Mouse (Mus musculus) frontal cortex, adult 2 months (tissue): ENCODE data around the gene Exoc6b. TPM values are rescaled to one million over a fixed set of nuclear protein-coding genes. Genes with fewer than 3 reads are reported as not detected.
A peak's percentile ranks its signal among the peaks of the same experiment; 100 is the strongest.
"Not testable (repeated sequence)": the region's sequence is repeated elsewhere in the genome, so short reads cannot be mapped to it uniquely, and the experiment has no call there.

Experiments
- DNase-seq, 2 experiments: peaks; one replicate each; pipeline ENCODE4 v3.0.0; 2022; ENCODE audit warnings: low spot score in 1 of 2; ENCODE audit errors: extremely low spot score in 1 of 2
- polyA plus RNA-seq: library from polyadenylated mRNA; depleted of rRNA; stranded (reverse); fragments of >200 nt; gene quantifications from 2 replicates; pipeline ENCODE4 v1.2.3, GENCODE M21; 2012; rRNA removed

Exoc6b gene
- 30.1 and 31.2 TPM in 2 replicates for polyA plus RNA-seq

DNA sequence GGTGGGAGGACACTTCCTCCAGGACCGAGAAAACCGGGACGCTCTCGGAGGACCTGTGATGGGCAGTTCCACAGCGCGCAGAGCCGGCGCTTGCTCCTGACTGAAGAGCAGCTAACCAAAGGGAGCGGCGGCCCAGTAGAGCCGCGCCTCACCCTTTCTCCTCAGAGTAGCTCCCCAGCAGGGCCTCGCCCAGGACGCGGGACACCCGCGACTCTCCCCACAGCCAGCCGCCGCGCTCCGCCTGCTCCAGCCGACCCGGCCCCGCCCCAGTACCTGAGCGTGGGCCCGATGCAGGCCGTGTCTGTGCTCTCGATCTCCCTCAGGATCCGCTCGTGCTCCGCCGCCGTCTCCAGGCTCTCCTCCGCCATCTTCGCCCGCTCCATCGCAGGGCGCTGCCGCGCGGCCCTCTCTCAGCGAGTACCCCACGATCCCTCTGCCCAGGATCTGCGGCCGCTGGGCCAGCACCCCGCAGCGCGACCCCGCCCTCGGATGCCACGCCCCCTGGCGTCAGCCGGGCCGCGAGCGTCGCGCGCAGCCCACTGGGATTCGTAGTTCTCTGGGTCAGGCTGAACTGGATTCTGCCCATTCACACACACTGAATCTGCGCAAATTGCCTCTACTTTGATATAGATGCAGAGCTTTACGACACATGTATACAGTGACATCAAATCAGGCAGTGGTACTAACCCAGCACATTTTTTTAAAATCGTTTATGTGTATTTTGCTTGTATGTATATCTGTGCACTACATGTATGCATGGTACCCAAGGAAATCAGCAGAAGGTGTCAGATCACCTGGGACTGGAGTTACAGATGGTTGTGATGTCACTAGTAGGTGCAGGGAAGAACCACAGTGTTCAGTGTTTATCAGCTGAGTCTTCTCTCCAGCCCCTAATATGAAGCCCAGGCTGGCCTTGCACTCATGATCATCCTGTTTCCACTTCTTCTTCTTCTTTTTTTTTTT is at the start of gene Exoc6b:
TSS of gene Exoc6b (minus strand) at position 491 of the 963 bp plus-strand sequence.
- peak; percentile 56 to 87 for DNase-seq

DNA sequence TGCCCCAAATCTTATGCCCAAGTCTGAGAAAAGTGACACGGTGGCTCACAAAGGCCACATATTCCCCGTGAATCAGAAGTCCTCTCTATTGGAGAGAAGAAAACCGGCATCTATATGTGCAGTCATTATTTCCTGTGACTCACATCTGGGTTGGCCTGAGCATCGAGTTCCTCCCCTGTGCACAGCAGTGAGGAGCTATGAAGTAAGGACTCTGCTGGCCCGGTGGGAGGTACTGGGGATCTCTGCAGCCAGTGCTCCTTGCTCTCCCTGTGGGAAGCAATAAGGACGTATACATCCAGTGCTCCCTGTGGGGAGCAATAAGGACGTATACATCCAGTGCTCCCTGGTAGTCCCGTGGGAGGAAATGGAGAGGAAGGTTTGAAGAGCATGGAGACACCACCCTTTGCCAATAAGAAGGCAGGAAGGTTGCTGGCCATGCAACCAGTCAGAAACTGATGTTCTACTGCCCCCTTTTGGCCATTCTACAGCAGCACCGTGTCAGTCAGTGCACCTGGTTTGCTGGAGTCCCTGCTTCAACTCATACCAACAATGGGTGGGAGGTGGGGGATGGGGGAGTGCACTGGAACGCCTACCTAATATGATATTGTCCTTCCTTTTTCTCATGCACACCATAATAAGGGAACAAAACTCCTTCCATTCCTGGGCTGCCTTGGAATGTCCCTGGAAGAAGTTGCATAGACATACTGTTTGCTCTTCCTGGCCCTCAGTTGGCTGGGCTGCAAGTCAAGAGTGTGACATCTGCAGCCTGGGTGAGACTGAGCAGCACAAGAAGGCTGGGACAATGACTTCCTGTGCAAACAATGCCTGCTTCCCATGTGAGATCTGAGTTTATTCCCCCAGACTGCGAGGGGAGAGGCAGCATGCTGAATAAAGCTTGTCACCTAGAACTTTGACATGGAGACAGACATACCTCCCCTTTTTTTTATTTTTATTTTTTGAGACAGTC is 48.5 kb upstream of the Exoc6b start:
- DNase-seq: peak; percentile 23 to 83

DNA sequence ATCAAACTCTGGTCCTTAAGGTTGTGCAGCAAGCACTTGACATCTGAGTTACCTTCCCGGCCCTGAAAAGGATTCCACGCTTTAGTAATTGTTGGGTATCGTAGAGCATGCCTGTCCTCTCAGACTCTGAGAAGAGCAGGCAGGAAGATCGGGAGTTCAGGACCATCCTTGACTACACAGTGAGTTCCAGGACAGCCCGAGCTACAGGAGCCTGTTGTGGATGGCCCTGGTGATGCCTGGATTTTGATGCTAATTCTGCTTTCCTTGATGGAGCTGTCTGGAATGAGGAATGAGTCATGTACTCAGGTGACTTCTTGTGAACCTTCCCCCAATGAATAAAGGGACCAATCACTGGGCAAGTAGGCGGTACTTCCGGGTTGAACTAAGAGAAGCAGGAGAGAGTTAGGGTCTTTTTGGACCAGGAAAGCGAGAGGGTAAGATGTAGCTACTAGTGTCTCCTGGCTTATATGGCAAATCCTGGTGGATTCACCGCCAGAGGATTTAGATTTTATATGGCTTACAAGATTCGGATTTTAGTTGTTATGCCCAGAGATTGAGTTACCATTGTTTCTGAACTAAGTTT is 35.8 kb upstream of the Exoc6b start:
- no peak for DNase-seq

DNA sequence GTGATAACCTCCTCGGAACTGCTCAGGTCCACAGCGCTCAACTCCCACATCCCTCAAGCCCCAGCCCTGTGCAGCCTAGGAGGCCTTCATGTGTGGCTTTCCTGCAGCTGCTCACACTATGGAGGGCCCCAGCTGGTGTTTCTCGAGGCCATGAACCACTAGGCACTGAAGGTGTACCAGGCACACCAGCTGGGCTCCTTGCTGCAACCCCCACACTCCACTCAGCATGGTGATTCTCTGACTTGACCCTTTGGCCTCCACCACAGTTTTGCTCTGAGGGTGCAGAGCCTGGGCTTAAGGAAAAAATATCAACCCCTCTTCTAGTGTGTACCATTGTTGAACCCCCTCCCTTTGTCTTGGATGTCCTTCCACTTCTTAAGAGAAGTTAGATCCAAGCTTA is 34.0 kb upstream of the Exoc6b start:
- no peak for DNase-seq

DNA sequence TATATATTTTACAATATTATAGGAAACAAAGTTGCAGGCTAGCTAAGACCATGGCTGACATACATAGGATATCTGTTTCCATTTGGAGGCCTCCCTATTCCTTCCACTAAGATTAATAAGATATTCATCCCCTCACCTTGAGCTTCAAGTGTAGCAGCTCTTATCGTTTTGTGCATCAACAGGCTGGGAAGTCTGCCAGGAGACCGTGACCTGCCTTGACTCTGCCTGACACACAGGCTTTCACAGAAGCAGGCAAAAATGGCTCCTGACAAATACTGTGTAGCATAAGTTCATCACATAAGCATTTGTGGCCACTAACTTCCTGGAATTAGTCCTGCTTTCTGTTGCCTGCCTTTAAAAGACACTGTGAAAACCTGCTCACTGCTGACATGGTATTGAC is 27.1 kb upstream of the Exoc6b start:
- no peak for DNase-seq

DNA sequence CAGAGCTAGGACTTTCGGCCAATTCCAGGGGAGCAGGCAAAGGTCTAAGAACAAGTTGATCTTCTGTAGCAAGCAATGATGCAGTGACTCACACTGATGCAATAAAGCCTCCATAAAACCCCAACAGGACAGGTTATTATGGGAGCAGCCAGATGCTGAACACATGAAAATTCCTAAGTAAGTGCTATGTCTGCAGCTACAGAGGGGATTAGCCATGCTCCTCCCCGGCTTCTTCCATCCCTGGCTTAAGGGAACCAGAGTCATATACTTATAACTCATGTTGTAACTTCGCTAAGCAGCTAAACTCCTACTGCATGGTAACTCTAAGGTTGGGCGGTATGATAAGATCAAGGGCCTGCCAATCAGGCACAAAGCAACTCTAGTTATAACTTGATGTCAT is 18.1 kb upstream of the Exoc6b start:
- no peak for DNase-seq

DNA sequence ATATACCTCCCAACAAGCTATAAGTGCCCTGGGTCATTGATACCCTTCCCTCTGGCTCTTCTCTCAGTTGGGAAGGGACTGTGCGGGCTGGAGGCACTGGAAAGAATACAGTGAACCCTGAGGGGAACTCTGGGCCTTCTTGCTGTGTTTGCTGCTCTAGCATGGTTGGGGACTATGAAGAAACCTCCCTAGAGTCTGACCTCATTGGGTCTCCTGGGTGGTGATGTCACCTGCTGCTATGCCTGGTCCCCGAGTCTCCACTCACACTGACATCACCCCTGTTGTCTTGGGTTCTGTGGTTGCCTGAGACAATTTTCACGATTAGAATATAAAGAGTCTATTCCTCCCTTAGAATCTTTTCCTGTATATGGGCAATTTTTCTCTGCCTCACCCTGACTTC is 17.3 kb upstream of the Exoc6b start:
- DNase-seq: no peak

DNA sequence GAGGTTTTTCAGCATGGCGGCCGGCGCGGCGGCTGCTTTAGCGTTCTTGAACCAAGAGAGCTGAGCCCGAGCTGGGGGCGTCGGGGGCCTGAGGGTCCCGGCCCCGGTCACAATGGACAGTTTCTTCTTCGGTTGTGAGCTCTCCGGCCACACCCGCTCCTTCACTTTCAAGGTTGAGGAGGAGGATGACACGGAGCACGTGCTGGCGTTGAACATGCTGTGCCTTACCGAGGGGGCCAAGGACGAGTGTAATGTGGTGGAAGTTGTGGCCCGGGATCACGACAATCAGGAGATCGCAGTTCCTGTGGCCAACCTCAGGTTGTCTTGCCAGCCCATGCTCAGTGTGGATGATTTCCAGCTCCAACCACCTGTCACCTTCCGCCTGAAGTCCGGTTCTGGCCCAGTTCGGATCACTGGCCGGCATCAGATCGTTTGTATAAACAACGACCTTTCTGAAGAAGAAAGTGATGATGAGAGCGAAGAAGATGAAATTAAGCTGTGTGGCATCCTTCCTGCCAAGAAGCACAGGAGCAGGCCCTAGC is 6.9 kb upstream of the Exoc6b start:
- not testable (repeated sequence) for DNase-seq

DNA sequence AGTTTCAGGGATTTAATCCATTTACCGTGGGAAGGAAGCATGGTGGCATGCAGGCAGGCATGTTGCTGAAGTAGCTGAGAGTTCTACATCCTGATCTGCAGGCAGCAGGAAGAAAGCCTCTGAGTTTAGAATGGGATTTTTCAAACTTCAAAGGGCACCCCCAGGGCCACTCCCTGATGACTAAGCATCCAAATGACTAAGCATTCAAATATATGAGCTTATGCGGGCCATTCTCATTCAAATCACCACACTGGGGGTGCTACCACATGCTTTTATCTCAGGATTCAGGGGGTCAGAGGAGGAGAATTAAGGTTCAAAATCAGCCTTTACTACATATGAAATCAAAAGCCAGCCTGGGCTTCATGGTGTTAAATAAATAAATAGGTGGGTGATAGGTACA is 5.7 kb upstream of the Exoc6b start:
- DNase-seq: no peak

DNA sequence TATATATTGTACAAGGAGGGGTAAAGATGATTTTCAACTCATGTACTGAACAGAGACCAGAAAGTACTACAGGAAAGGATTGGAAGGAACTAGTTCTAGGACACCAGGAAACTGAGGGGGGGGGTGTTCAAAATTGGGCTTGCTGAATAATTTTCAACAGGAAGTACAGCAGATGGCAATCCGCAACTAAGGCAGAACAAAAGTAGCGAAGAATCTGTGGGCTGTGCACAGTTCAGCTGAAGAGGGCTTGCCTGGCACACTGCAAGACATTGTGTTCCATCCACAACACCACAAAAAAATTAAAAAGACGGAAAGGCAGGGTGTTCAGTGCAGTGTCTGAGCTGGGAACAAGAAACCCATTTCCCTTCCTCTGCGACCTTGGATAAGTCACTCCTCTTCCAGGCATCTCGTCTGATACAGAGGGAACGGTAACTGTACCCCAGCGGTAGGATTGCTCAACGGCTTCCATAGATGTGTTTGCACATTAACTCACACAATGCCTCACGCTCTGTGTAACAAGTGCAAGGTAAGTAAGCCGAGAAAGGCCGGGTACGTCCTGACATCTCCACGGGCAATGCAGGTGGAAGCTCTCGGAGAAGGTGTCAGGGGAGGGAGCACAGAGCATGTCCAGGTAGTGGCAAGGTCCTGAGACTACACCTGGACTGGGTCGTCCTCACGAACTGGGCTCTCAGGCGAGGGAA is 841 bp downstream of the Exoc6b start:
- DNase-seq: peak in 1 of 2 experiments; percentile 54

DNA sequence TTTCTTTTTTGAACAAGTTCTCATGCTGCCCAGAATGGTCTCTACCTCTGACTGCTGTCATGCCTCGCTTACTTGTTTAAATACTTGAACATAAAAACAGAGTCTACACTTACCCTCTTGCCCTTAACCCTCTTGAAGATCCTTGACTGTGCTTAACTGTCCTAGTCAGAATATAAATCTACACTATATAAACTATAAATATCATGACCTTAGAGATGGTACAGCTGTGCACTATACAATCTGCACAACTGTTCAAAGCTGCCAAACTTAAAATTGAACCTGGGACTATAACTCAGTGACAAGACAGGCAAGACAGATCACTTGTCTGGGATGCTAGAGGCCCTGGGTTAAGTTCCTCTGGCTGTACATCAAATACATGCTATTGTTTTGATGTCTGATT is 11.7 kb downstream of the Exoc6b start:
- no peak for DNase-seq

DNA sequence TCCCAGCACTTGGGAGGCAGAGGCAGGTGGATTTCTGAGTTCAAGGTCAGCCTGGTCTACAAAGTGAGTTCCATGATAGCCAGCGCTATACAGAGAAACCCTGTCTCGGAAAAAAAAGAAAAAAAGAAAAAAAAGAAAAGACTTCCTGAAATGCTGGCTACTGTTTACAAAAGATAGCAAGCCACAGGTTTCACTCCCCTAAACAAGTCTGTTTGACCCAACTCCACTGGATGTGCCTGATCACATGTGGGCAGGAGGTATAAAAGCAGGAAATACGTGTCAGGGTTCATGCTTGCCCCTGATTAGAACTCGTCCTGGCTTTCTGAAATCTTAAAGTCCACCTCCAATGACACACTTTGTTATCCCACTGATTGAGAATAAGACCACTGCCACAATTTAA is 18.2 kb downstream of the Exoc6b start:
- no peak for DNase-seq

DNA sequence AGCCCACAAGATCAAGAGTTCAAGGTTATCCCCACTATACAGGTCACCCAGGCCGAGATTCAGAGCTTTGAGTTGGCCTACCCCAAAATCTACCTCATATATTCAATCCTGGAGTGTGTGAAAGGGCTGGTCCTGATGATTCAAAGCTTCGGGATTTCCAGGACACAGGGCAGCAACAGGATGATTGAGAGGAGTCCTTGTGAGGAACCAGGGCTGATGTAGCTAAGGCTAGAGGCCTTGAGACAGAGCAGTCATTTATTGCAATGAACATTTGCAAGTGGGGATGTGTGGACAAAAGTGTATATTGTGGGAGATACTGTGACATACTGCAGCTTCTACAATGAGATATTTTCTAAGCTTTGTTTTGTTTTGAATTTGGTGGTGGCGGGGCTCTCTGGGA is 22.8 kb downstream of the Exoc6b start:
- DNase-seq: no peak

DNA sequence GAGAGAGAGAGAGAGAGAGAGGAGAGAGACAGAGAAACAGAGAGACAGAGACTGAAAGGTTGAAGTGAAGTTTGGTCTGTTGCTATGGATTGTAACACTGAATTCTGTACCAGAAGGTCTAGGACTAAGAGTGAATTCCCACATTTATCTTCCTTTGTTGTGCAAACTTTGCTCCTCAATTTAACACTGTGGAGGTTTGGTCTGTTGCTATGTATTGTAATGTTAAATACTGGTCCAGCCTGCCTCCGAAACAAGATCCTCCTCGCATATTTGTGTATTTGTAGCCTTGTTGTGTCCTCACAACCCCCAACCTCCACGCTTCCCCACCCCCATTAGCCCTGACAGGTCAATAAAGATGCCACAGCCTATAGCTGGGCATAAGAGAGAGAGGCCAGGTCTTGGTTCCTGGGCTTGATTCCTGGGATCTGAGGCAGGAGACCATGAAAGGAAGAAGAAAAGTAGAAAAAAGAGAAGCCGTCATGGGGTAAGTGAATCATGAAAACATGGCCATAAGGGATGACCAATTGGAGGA is 24.6 kb downstream of the Exoc6b start:
- no peak for DNase-seq

DNA sequence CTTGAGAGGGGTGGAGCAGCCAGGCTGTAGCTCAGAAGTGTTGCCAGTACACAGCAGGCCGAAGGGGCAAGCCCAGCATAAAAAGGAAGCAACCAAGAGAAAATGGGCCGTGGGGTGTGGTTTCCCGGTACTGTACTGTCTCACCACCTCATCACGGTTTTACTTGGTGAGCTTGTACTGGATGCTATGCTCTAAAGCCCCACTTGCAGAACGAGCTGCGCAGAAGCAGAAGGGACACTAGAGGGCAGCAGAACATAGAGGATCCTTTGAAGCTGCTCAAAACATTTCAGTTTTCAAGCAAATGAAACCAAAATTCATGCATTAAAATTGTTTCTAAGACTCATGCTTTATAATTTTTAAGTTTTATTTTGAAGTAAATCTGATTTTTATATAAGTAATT is 31.6 kb downstream of the Exoc6b start:
- peak; percentile 38 to 89 for DNase-seq

DNA sequence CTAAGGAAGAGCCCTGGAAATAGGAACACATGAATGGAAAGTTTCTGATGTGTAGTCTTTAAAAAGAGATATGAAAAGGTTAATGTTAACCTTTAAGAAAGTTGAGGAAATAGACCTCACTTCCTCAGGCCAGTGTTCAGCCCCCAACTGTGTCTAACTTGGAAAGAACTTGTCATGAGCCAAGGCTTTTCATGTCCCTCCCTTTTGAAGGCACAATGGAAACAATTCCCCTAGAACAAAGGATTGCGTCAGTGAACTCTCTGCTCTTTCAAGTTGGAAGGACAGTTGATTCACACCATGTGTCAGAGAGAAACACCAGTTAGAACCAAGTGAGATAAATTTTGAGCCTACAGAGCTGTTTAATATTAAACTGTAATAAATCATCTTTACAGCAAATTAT is 39.6 kb downstream of the Exoc6b start:
- no peak for DNase-seq

DNA sequence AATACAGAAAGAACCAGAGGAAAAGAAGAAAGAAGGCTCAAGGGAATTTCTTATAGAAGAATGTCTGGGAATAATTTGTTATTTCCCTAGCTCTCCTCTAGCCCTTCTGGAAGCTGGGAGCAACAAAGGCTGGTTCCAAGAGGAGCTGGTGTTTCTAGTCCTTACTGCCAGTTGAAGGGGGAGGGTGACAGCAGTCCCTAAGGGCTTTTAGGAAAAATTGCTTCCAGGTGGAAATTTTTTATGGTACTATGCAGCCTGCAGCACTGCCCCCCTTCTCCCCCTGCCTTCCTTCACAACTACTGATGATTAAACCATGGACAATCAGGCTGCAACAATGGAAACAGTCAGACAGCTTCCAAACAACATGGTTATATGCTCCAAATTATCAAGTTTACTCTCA is 44.9 kb downstream of the Exoc6b start:
- no peak for DNase-seq

DNA sequence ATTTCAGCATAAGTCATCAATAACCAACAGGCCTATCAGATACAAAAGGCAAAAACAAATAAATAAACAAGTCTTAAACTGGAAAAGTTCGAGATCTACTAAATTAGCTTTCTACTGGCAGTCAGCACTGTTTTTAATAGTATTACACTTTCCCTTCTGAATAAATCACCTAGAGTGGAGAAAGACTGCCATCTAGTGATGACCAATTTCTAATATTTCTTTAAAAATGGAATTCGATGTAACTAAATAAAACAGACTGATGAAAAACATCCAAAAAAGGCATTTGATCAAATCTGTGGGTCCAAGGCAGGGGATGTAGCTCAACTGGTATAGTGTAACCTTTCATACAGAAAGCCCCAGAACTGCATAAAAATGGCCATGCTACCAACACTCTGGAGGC is 52.3 kb downstream of the Exoc6b start:
- DNase-seq: peak in 1 of 2 experiments; percentile 55

DNA sequence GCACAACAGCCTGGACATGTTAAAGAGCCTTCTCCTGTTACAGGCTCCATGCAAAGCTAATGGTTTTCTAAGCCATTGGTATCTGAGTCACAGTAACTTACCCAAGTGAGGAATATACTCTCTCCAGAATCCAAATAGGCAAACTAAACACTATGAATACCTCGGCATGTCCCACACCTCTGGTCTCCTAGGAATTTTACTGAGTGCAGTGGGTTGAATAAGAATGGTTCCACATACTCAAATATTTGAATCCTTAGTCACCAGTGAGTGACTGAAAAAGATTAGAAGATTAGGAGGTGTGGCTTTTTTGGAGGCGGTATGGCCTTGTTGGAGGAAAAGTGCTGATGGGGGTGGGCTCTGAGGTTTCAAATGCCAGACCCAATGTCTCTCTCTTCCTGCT is 55.4 kb downstream of the Exoc6b start:
- DNase-seq: no peak

DNA sequence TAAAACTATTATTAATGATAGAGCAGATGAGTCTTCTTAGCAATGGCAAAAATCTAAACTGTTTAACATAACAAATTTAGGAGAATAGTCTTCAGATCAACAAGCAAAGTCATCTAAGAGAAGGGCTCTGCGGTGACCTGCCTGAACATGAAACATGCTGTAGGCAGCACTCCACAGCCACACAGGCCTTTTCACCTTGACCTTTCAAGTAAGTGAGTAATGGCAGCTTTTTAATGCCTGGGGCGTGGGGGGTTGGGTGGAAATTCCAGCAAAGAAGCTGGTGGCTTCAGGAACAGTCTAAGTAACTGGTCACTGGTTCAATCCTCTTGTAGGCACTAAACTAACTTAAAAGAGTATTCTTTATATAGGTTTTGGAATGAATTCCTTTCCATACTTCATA is 58.9 kb downstream of the Exoc6b start:
- DNase-seq: no peak
